Mouse (Mus musculus) adrenal gland, adult (tissue): ENCODE results near the gene Grap.
A peak's percentile ranks its signal among the peaks of the same experiment; 100 is the strongest.
"Not testable (repeated sequence)": the region's sequence is repeated elsewhere in the genome, so short reads cannot be mapped to it uniquely, and the experiment has no call there.

Experiments used
- DNase-seq, 2 experiments: peaks; one replicate each; pipeline ENCODE4 v3.0.0; 2022 to 2023; ENCODE audit warnings: low spot score in 1 of 2; ENCODE audit not compliant: inconsistent age in 2 of 2

Gene Grap

GRCm38 (mm10) chr11:61652686-61653447 is at the start of gene Grap:
TSS of gene Grap (plus strand) at chr11:61653265.
- peak; percentile 28 to 60 for DNase-seq

- DNase-seq = peak; percentile 54 to 56
These were observed 45.0 kb upstream of the Grap start for GRCm38 (mm10) chr11:61608072-61608471.

- no peak for DNase-seq
These were observed 41.9 kb upstream of the Grap start for GRCm38 (mm10) chr11:61611197-61611596.

DNA sequence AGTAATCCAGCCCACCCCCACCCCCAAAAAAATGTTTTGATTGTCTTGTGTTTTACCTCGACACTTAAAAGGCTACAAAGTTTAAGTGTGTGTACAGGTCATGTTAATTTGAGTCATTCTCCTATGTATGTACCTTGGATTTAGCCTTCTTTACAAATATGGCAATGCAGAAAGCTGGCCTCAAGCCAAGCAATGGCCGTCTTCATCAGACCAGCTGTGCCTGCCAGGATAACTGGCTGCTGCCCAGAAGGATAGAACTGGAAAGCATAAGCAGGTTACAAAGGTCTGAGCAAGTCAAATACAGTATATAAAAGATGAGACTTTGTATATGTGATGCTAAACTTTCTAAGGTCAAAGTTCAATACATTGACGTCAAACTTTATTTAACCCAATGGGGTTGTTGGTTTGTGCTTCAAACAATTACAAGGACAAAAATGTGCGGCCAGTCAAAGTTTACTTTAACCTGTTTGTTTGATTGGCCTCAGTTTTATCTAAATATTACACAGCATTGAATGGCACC is 40.9 kb upstream of the Grap start:
- DNase-seq = no peak

DNA sequence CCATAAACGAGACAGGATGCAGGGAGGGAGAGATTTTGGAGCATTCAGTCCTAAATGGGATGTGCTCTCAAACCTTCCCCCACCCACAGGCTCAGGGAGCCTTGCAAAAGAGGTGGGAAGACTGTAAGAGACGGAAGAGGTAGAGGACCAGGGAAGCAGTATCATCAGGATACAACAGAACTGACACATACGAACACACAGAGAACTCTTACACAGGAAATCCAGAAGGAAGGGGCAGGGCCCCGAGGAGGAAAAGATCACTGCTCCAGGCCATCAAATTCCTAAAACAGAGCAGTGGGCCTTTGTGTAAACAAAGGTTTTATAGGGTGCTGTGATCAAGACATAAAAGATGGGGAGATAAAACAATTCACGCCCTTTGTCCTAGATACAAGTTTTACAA is 38.7 kb upstream of the Grap start:
- no peak for DNase-seq

DNA sequence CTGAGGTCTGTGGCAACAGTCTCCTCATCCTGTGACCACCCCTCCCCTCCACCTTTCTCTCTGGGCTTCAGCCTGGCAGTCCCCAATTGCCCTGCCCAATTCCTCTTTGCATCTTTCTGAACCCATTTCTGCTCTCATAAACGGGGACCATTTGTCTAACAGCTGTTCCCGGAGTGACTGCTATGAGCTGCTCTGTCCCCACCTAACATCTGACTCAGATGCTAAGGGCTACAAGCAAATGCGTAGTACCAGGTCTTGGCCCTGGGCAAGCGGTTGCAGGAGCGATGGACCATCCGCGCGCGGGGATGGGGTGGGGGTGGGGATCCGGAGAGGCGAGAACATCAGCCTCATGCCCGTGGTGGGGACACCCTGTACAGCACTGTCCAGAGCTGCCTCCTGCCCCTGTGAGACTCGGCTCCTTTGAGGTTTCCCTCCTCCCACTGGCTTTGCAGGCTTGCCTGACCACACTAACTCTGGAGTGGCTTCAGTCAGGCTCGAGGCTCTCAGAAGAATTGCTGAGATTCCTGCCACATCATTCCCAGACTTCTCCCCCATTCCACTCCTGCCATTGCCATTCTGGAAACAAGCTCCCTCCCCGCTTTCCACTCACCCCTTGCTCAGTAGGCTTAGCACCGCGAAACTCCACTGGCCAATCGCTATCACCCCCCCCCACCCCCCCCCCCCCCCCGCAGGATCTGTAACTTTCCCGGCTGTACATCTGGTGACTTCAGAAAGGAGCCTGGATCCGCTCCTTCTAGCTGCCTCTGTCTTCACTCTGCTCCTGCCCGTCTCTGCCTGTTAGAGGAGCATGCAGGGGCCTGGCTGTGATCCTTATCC is 37.2 kb upstream of the Grap start:
- DNase-seq = peak; percentile 15 to 49

- peak in 1 of 2 experiments; percentile 53 for DNase-seq
These were observed 36.4 kb upstream of the Grap start for GRCm38 (mm10) chr11:61616523-61617292.

GRCm38 (mm10) chr11:61617293-61617975 is 35.6 kb upstream of the Grap start:
- no peak for DNase-seq

DNA sequence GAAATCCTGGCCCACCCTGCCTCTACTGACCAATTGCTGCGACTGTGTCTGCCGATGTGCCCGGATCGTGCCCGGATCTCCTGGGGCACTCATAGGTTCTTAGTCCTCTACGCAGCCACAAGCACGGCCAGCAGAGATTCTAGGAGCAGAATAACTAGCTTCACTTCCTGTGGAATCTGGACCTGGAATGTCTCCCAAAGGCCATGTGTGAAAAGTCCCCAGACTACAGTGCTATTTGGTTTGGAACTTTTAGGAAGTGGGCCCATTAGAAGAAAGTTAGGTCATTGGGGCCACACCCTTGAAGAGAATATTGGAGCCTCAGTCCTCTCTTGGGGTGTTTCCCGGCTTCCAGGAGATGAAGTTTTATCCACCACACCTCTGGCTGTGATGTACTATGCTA is 34.9 kb upstream of the Grap start:
- DNase-seq = peak in 1 of 2 experiments; percentile 37

GRCm38 (mm10) chr11:61618571-61618970 is 34.5 kb upstream of the Grap start:
- DNase-seq = no peak

GRCm38 (mm10) chr11:61619356-61619755 is 33.7 kb upstream of the Grap start:
- no peak for DNase-seq

DNA sequence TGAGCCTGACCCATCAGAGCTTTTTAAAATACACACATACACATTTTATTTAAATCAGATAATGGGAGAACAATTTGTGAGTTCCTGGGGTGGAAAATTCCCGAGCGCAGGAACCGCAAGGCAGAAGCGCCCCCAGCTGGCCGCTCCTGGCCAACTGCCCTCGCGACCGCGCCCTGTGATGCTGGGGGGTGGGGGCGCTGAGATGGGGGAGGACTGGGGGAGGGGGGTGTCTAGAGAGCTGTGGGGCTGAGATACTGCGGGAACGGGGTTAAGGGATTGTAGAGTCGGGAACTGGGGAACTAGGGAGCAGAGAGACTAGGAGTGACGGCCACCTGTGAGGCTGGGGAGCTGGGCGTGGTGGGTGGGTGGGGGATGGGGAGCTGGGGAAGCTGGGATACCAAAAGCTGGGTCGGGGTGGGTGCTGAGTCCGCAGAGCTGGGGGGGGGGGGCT is 33.2 kb upstream of the Grap start:
- DNase-seq = peak; percentile 58 to 83

- DNase-seq = peak; percentile 77 to 92
These were observed 32.8 kb upstream of the Grap start for GRCm38 (mm10) chr11:61620254-61620670.

DNA sequence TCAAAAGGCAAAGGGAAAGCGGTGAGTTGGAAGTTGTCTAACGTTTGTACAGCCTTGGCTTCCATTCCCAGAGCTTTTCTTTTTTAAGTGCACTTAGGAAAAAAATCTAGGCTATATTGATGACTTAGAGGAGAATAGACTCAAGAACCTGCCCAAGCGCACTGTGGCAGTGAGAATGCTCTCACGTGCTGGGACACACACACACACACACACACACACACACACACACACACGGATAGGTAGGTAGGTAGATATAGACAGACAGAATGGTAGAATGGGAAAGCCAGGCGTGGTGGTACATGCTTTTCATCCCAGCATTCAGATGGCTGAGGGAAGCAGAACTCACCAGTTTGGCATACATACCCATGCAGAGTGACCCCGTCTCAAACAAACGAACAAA is 32.3 kb upstream of the Grap start:
- DNase-seq = no peak

DNA sequence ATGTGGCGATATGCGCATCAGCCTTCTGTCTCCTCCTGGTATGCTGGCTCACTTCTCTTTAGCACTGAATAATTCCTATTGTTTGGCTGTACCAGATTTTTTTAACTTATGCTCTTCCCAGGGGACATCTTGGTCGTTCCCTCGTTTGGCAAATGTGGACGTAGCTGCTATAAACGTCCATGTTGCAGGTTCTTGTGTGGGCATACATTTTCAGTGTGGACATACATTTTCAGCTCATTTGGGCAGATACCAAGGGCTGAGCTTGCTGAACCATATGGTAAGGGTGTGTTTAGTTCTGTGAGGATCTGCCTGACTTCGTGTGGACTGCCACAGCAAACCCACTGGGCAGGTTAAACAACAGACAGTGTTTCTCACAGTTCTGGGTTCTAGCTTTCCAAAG is 27.9 kb upstream of the Grap start:
- DNase-seq = no peak

DNA sequence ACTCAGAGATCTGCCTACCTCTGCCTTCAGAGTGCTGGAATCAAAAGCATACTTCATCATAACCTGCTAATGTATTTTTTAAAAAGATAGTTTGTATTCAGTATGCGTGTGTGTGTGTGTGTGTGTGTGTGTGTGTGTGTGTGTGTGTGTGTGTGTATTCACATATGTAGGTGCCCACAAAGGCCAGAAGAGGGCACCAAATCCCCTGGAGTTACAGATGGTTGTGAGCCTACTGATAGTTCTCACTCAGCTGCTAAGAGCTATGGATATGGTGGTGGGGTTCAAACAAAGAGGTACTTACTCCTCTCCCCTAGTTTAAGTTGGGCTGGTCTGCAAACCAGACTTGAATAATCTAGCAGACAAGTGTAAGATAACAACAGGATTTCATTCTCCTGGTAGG is 26.6 kb upstream of the Grap start:
- DNase-seq = no peak

- no peak for DNase-seq
These were observed 23.4 kb upstream of the Grap start for GRCm38 (mm10) chr11:61629621-61630020.

- DNase-seq = not testable (repeated sequence)
These were observed 16.8 kb upstream of the Grap start for GRCm38 (mm10) chr11:61636309-61636708.

GRCm38 (mm10) chr11:61637413-61637812 is 15.7 kb upstream of the Grap start:
- DNase-seq = no peak

DNA sequence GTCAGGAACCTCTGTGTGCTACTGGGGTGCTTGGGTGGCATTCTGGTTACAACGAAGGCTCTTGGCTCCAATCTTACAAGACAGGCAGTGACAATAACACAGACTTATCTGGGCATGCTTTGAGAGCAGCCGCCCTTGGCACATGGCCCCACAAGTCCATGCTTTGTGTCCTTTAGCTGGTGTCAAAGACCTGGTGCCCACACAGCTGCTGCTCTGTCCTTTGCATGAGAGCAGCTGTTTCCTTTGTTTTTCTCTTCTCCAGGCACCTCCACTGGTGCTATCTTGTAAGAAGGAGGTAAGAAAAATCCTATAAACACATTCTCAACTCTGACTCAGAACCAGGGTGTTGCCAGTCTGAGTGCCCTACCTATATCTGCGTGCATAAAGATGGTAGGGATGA is 15.2 kb upstream of the Grap start:
- DNase-seq = no peak
